Mouse (Mus musculus) layer of hippocampus, postnatal 36 days (tissue): Measurements from ENCODE around the gene Arl8b. TPM values are rescaled to one million over a fixed set of nuclear protein-coding genes. Genes with fewer than 3 reads are reported as not detected.

Experiments
- DNase-seq, 2 experiments: peaks; one replicate each; pipeline ENCODE4 v3.0.0; 2022
- total RNA-seq, 2 experiments: library from RNA; stranded (reverse); gene quantifications; 2 replicates each; pipeline ENCODE4 v1.2.3; 2021

Gene Arl8b
- total RNA-seq = 100 to 1,000 TPM; 215 to 216 TPM

DNA sequence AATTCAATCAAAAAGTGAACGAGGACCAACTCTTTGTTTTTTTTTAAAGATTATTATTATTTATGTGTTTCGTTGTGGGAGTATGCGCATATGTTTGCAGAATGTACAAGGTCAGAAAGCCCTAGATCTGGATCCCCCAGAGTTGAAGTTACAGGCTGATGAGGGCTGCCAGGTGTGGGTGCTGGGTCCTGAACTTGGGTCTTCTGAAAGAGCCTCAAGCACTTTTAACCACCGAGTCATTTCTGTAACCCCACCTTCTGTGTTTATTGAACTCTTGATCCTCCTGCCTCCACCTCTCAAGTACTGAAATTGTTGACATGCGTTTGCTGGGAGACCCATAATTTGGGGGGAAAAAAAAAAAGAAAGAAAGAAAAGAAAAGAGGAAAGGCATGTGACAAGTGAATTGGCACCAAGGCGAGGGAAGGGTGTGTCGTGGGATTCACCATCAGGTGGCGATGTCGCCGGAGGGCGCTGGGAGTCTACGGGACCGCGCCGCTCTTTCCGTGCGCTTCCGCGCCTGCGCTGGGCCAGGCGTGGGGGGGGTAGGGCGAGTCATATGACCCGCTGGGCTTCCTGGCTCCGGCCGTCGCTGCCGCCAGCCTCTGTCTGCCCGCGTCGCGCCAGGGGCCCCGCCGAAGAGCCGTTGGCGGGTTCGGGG, at the start of gene Arl8b:
Gene Arl8b, plus strand, starts transcription at position 574 of the 658 bp plus-strand sequence.
- DNase-seq = peak; percentile 94 to 96

DNA sequence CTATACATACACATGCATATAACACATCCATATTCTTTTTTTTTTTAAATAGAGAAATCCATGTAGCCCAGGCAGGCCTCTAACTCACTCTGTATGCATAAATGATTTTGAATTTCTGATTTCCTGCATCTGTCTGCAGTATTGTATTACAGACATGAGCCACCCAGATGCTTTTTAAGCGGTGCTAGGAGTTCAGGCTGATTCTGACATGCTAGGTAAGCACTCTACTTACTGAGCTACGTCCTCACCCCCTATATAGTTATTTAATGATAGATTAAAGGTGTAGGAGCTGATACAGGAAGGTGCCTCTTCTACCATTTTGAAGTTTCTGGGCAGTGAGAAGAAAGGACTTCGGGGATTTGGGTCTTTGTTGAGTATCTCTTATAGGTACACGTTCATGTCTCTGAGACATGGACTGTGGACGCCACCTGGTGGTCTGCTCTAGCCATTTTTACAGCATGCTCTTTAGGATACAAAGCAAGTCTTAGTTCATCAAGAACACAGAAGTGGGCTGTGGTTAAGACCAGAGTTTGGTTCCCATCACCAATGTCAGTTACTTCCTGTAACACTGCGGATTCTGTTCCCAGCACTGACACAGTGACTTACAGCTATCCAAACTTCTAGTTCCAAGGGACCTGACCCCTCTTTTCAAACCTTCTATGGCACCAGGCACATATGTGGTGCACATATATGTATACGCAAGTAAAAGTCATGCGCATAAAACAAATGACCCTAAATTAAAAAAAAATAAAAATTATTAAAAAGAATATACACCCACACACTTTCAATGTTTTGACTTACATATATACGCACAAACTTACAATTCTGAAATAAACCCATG, 46.8 kb upstream of the Arl8b start:
- peak; percentile 65 to 76 for DNase-seq

DNA sequence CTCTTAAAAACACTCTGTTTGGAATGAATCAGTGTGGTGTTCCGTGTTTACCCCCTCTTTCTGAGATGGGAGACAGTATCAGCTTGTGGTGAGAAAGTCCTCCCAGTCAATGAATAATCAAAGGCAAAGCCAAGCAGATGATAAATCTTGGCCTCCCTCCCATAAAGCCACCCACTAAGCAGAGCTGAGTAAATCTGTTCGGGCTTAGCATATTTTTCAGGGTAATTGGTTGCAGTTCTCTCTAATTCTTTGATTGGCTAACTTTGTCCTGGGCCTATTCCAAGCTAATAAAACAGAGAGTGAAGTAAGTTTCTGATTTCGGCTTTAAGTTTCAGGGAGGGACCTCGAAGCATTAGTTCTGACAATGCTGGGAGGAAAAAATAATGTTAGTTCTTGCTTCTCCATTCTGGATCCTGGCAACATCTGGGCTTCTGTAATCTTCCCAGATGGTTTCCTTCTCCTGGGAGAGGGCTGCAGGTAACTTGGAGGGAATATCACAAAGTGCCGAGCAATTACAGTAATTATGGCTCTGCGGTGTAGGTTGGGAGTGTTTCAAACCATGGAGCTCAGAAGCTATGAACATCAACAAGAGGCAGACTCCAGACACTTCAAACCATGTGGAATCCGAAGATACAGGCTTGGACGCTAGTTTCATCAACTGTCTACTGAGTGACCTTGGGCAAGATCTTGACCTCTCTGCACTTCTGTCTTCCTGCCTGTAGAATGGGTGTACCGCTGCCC, 44.3 kb upstream of the Arl8b start:
- peak; percentile 56 to 73 for DNase-seq

DNA sequence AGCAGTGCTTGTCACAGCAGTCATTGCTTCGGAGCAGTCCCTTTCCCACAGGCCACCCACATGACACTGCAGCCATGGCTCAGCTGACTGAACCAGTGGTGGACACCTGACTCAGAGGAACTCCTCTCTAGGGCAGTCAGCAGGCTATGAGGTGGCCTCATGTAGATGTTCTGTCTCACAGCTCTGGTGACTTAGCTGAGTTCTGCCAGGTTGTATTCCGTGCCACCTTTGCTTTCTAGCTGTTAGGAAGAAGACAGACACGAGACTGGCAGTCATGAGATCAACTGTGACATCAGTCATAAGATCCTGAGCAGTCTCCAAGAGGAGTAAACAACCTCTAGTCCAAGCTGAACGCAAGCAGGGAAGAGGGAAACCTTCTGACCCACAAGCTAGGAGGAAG, 42.3 kb upstream of the Arl8b start:
- no peak for DNase-seq

DNA sequence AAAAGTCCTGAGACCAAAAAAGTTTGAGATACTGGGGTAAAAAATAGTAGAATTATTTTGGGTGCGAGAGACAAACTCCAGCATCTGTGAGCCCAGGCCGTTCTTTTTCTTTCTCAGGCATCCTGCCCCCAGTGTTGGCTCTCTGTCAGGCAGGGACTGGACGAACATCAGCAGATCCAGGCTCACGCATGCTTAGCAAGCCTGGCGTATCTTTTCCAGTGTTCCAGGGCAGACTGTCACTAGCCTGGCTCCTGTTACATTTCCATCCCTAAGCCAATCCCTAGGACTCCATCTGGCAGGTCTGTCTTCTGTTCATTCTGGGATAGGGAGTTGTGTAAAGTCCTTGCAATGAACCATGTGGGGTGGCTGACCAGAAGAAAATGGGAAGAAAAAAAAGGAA, 39.2 kb upstream of the Arl8b start:
- no peak for DNase-seq

DNA sequence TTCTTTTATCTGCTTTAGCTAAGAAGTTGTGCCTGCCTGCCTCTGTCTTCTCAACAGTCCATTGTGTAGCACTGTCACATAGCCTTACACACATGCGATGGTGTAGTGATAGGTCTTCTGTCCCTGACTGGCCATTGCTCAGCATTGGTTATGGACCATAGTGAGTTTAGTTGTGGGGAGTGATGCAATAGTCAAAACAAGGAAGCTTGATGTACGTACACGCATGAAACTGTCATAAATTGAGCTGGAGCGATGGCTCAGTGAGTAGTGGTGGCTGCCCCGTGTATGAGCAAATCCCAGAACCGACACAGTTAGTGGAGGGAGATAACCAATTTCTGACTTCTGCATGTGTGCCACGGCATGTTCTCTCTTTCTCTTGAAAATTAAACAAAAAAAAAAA, 31.6 kb upstream of the Arl8b start:
- no peak for DNase-seq

DNA sequence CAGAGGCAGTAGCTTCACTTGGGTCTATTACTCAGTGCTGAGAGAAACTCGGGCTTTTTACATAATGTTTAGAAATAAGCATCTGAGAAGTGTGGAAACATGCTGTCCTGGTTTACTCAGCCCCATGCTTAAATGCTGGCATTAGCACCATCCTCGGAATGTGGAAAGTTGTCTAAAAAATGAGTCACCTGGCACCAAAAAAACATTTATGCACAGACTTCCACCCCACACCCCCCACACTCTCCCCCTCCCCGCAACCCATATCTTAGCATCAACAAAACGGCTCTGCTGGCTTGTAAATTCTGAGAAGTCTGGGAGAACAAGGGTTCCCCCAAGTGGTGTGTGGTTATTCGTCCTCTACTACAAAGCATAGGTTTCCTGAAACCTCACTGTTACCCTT, 30.5 kb upstream of the Arl8b start:
- no peak for DNase-seq

DNA sequence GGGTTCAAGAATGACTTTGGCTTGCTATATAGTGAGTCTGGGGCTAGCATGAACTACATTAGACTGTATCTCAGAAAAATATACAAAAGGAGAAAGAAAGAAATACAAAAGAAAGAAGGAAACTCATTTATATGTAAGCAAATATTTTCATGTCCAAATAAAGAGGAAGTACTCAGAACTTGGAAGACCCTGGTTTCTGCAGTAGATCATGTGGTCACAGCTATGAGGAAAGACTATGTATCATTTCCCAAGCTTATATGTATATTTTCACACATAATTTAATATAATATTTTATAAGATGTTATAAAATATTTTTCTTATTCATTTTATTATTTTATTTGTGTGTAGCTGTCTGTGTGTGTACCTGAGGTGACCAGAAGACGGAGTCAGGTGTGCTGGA, 29.4 kb upstream of the Arl8b start:
- no peak for DNase-seq

DNA sequence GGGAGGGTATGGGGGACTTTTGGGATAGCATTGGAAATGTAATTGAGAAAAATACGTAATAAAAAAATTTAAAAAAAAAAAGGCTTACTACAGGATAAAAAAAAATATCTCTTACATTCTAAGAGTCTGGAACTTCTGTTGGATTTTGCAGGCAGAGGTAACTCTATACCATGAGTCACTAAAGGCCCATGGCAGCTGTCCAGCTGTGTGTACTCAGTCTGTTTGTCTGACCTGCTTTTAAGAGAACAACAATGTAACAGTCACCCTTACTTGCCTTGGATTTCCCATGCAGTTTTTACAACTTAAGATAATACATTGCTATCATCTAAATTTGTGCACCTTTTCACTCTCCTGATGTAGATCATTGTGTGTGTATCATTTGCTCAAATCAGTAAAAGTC, 28.5 kb upstream of the Arl8b start:
- DNase-seq = no peak

DNA sequence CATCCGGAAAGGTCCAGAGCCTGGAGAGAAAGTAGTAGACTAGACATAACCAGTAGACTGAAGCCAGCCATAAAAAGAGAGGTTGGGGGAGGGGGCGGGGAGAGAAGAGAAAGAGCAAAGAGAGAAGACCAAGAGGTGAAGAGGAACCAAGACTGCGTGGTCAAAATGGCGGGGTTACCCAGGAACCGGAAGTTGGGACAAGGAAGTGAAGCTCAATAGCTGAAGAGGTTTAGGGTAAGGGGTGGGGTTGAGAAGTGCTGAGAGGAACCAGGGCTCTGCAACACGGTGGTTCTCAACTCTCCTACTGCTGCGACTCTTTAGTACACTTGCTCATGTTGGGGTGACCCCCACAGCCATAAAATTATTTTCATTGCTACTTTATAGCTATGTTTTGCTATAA, 27.0 kb upstream of the Arl8b start:
- no peak for DNase-seq

DNA sequence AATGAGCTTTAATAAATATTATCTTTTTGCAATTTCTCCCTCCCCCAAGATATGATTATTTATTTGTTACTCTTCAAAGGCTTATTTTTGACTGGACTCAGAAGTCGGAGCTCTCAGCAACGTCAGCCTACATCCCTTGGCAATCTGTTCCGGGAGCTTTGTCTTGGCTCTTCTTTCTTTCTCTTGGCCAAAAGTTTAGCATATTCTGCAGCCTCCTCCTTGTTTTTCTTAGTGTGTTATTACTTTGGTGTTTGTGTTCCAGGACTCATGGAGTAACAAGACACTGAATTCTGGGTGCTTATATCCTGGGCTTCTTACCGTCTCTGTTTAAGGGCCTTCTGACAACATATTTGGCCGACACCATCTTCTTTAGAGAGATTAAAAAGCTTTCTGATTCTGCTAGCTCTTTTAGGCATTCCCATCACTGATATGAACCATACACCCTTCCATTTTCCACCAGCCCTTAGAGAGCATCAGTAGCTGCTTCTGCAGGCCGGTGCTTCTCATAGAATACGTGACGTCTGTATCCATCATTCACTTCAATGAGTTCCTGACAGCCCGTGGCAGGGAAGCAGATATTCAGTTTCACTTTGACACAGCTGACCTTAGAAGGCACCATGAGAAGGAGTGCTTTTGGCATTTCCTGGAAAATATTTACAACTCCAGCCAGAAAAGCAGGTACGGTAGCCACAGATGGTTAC, 23.8 kb upstream of the Arl8b start:
- no peak for DNase-seq

DNA sequence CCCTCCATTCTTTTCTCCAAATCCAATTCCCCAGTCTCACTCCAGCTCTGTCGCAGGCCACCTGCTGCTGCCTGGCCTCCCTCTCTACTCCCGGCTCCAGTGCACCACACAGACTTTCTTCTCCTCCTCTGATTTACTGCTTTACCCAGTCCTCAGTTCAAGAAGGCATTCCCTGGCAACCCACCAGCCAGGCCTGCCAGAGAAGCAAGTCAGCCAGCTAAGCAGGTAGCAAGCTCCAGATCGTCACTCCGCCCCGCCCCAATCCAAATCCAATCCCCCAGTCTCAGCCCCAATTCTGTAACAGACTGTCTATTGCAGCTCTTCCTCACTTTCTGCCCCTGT, 23.2 kb upstream of the Arl8b start:
- no peak for DNase-seq

DNA sequence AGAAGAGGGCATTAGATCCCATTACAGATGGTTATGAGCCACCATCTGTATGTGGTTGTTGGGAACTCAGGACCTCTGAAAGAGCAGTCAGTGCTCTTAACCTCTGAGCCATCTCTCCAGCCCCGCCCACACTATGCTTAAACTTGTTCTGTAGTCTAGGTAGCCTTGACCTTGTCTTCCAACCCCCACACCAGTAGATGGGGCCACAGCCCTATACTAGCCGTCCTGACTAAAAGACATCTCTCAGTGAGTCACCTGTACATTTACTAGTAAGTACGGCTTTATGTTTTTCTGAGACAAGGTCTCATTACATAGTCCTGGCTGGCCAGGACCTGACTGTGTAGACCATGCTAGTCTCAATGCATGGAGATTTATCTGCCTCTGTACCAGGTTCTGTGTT, 12.0 kb upstream of the Arl8b start:
- no peak for DNase-seq

DNA sequence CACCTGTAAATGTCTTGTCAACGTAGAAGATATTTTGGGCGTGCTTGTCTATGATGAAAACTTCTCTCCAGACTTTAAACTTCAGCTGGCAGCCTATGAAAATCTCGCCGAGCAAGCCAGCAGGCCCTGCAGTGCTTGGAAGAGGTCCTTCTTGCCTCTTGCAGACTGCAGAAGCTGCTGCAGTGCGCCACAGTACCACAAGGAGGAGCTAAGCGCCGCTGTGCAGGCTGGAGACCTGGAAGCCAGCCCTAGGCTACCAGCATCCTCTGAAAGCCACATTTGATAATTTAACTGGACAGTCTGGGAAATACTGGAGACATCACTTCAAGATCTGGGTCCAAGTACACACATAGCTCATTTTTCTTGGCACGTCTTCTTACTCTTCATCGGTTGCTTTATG, 10.0 kb upstream of the Arl8b start:
- DNase-seq = peak; percentile 77 to 78

DNA sequence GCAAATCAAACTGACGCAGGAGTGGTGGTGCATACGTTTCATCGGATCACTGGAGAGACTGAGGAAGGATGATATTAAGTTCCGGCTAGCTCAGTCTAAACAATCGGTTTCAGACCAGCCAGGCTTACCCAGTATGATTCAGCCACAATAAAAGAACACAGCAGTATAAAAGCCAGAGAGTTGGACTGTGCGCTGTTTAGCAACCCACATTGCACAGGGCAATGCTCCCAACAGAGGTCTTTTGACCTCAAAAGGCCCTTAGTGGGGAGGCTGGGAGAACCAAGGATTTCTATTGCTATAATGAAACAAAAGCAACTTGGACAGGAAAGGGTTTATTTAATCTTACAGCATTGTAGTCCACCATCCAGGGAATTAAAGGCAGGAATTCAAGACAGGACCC, 9.4 kb upstream of the Arl8b start:
- no peak for DNase-seq

DNA sequence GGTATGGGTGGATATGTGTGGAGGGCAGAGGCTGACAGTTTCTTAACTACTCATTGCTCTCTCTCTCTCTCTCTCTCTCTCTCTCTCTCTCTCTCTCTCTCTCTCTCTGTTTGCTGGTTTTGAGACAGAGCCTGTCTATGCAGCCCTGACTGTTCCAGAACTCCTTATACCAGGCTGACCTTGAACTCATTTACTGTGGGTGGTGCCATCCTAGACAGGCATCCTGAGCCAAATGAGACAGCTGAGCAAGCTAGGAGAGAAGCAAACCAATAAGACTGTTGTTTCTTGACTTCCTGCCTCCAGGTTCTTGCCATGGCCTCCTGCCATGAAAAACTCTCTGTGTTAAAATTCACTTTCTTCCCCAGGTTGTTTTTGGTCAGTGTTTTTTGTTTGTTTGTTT, 6.6 kb upstream of the Arl8b start:
- no peak for DNase-seq

DNA sequence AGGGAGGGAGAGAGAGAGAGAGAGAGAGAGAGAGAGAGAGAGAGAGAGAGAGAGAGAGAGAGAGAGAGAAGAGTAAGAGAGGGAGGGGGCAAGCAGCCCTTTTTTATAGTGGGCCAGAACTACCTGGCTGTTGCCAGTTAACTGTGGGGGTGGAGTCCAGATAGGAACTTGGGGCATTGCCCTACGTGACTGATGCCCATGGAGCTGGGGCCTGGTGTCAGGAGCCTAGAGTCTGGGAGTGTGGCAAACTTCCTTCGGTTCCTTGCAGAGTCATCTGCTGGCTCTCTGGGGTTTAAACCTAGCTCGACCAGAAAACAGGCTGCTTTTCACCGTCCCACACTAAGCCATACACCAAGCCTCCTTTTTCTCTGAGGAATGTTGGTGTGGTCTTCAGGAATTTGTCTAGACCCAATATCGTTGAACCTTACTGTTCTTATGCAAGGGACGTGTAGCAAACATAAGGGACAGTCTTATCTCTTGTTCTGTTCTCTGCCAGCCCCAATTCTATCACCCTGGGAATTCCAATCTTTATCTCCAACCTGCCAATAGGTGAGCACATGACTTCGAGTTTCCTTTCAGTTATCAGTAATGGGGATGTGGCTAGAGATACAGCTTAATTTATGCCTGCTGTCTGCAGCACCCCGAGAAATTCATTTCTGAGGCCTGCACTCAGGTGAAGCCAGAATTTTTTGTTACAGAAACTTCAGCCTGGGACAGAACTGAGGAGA, 5.2 kb upstream of the Arl8b start:
- no peak for DNase-seq

DNA sequence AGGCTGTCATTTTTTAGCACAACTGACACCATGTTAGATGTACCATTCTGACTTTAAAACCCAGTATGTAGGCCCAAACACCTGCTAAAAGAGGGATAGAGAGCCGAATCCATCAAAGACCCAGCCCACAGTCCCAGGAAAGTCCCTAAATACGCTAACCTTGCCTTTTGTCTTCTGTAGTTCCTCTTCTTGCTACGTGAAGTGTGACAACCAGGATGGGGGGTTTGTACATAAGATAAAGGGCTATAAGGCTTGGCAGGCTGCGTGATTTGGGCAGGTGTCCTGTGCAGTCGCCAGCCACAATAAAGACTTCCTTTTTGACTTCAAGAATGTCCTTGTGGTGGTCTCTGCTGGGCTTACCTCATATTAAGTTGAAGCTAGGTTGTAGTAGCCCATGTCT, 4.5 kb upstream of the Arl8b start:
- no peak for DNase-seq

DNA sequence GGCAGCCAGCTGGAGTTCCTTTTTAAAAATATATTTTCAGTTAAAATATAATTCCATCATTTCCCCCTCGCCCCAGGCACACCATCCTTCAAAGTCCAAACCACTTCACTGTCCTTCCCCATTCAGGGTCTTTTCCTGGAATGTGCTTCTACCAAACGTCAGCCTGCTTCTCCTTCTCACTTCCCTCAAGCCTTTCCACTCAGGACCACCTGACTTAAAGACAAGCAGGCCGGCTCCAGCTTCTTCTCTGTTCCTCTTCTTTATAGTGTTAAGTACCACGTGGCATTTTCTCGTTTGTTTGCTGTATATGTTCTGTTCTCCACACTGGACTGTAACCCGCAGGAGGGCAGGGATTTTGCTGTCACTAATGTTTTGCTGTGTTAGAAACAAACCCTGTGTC, 1.0 kb upstream of the Arl8b start:
- DNase-seq = no peak

DNA sequence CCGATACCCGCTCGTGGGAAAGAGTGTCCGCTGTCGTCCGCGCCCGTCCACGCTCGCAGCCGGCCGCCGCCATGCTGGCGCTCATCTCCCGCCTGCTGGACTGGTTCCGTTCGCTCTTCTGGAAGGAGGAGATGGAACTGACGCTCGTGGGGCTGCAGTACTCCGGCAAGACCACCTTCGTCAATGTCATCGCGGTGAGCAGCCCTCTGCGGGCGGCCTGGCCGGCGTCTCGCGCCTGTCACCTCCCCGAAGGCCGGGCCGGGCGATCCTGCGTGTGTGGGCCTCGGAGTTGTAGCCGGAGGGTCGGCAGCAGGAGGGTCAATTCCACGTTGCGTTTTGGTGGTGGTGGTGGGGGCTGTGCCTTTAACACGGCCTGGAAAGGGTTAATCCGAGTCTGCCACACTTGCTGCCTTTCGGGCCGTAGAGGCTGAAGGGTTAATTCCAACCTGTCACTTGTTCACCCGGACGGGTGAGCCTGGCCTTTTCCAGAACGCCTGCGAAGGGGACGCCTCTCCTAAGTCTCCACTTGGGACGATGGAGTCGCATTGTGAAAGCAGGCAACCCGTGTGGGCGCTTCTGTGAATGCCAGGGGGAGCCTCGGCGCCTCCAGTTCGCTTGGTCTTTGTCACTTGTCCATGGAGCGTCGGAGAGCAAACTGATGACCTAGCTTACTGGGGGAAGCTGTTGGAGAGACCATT, 434 bp downstream of the Arl8b start:
- peak; percentile 33 to 51 for DNase-seq

DNA sequence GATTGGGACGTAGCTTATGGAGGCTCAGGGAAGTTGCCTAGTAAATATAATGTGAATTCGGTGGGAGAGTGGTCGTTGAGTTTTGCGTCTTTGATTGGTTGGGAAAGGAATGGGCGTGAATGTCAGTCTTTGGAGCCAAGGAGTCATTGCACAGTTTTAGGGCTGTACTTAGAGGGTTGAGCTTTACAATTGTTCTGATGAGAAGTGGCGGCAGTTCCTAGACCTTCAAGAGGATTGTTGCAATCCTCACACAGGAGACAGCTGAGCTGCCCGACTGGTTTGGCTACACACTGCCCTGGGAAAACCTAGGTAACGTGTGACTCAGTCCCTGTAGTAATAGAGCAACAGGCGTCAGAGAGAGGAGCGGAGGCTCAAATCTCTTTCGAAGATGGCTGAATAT, 1.2 kb downstream of the Arl8b start:
- DNase-seq = no peak

DNA sequence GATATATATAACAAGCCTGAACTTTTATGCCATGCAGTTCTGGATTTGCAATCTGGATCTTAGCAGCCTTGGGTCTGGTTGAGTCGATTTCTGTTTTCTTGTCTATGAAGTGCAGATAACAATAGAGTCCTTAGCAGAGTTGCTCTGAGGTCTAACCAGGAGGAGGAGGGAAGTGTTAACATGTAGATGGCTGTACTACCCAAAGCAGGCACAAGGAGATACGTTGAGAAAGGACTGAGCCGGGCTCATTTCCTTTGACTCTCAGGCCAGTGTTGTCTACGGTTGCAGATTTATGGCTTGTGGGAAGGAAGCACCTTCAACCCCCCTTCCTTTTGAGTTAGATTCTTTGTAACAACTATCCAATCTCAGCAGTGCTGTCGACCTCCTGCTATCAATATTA, 1.9 kb downstream of the Arl8b start:
- no peak for DNase-seq
